Mouse (Mus musculus) liver, postnatal 0 days (tissue): Measurements from ENCODE around the gene Klrc1. TPM values are rescaled to one million over a fixed set of nuclear protein-coding genes. Genes with fewer than 3 reads are reported as not detected.
"Not testable (repeated sequence)": the region's sequence is repeated elsewhere in the genome, so short reads cannot be mapped to it uniquely, and the experiment has no call there.

Source experiments
- ATAC-seq: fragments of 200-750 bp; cut with Nextera tagmentation; 2 replicates; pipeline ENCODE4 v1.8.0; 2017; ENCODE audit warnings: mild to moderate bottlenecking, moderate library complexity
- DNase-seq: peaks from one replicate; pipeline ENCODE4 v3.0.0-alpha.2; 2016
- H3K27ac ChIP-seq: fragments of 300-500 bp; sonication (generic); 2 replicates; pipeline ENCODE4 v1.5.1; 2014; ENCODE audit warnings: antibody characterized with exemption, moderate library complexity, mild to moderate bottlenecking, low read depth
- H3K27me3 ChIP-seq: fragments of 300-500 bp; sonication (generic); 2 replicates; pipeline ENCODE4 v1.6.1; 2014; ENCODE audit warnings: low read length, control low read depth, mixed read lengths; ENCODE audit not compliant: insufficient read depth
- H3K36me3 ChIP-seq: fragments of 300-500 bp; sonication (generic); replicated peaks from 2 replicates; pipeline ENCODE4 v1.6.1; 2014; ENCODE audit warnings: mild to moderate bottlenecking, control low read depth, low read length, moderate library complexity, mixed read lengths; ENCODE audit not compliant: insufficient read depth
- H3K4me1 ChIP-seq: fragments of 300-500 bp; sonication (generic); 2 replicates; pipeline ENCODE4 v1.6.1; 2014; ENCODE audit warnings: antibody characterized with exemption, mild to moderate bottlenecking, control low read depth; ENCODE audit not compliant: insufficient read depth
- H3K4me2 ChIP-seq: fragments of 300-500 bp; sonication (generic); 2 replicates; pipeline ENCODE4 v1.6.1; 2014; ENCODE audit warnings: low read depth, mild to moderate bottlenecking, low read length, moderate library complexity, mixed read lengths
- H3K4me3 ChIP-seq: fragments of 300-500 bp; sonication (generic); 2 replicates; pipeline ENCODE4 v1.5.1; 2014; ENCODE audit warnings: low read depth, low read length
- H3K9ac ChIP-seq: fragments of 300-500 bp; sonication (generic); replicated peaks from 2 replicates; pipeline ENCODE4 v1.6.1; 2014; ENCODE audit warnings: mild to moderate bottlenecking, moderate library complexity
- H3K9me3 ChIP-seq: fragments of 300-500 bp; sonication (generic); 2 replicates; pipeline ENCODE4 v1.6.1; 2016; ENCODE audit warnings: mild to moderate bottlenecking, control low read depth, low read length, mixed read lengths
- CTCF ChIP-seq: sonication (generic); IDR thresholded peaks from 2 replicates; pipeline ENCODE4 v1.5.1; 2016; ENCODE audit warnings: antibody characterized with exemption, low read depth
- EP300 ChIP-seq: IDR thresholded peaks from 2 replicates; pipeline ENCODE4 v1.6.1; 2016; ENCODE audit warnings: antibody characterized with exemption, low read depth, mild to moderate bottlenecking
- WGBS: fragments of 180-500 bp; shearing (Covaris S2); extraction: QIAGEN DNeasy Blood & Tissue Kit; methylation state at CpG from one replicate; pipeline ENCODE4 v1.1.7; 2014; ENCODE audit not compliant: insufficient replicate concordance; 5-methylcytosine and 5-hydroxymethylcytosine counted together
- microRNA-seq: library from miRNA; unstranded; fragments of <30 nt; microRNA quantifications from one replicate; pipeline ENCODE4, GENCODE M21; 2016
- polyA plus RNA-seq: library from polyadenylated mRNA; unstranded; fragments of >200 nt; fragmentation: Nextera tagmentation; extraction: Ambion mirVana; gene quantifications from 2 replicates; pipeline ENCODE4 v1.2.1, GENCODE M21; 2015

Gene Klrc1
- polyA plus RNA-seq, 1 experiment from 2014 or later, result 1.8 TPM

- DNase-seq (no peak), ATAC-seq (no peak)
- 39% methylated on average over 1 of the region's 1 CpGs for WGBS
- Histone ChIP-seq H3K4me1 (no peaks in the 10 kb centered on the region), H3K27ac (no peak overlapping the region), H3K4me3 (no peak overlapping the region), H3K36me3 (no peaks in the 10 kb centered on the region), H3K4me2 (no peak overlapping the region), H3K27me3 (no peaks in the 10 kb centered on the region), H3K9me3 (no peaks in the 10 kb centered on the region), H3K9ac (no peak overlapping the region)
- TF ChIP-seq EP300, result no peak
Observed at GRCm38 (mm10) chr6:129680379-129680778, 1.6 kb upstream of the Klrc1 start.

GRCm38 (mm10) chr6:129661301-129661700, 17.5 kb downstream of the Klrc1 start:
- not testable (repeated sequence) for ATAC-seq

GRCm38 (mm10) chr6:129660589-129660988, 18.2 kb downstream of the Klrc1 start, which contains the start of gene Klrc2:
TSS of gene Klrc2 (minus strand) at chr6:129660689.
- not testable (repeated sequence) for H3K9me3 ChIP-seq, ATAC-seq, H3K4me2 ChIP-seq, H3K4me3 ChIP-seq, DNase-seq, H3K4me1 ChIP-seq, H3K27me3 ChIP-seq, H3K9ac ChIP-seq, H3K36me3 ChIP-seq, H3K27ac ChIP-seq
- 67% methylated on average over 4 of the region's 4 CpGs for WGBS

More at GRCm38 (mm10) chr6:129661301-129661700, 17.5 kb downstream of the Klrc1 start:
- not testable (repeated sequence) for H3K4me2 ChIP-seq, H3K9ac ChIP-seq, H3K4me1 ChIP-seq, H3K9me3 ChIP-seq, H3K4me3 ChIP-seq, H3K27ac ChIP-seq, DNase-seq, H3K36me3 ChIP-seq, H3K27me3 ChIP-seq
- WGBS, result no CpG with 5 or more reads among the region's 3 CpGs

- H3K9me3 ChIP-seq, H3K9ac ChIP-seq, ATAC-seq, H3K36me3 ChIP-seq, H3K4me3 ChIP-seq, DNase-seq, H3K4me2 ChIP-seq, H3K4me1 ChIP-seq, H3K27me3 ChIP-seq, H3K27ac ChIP-seq: not testable (repeated sequence)
- WGBS, result no CpG with 5 or more reads among the region's 3 CpGs
Observed at GRCm38 (mm10) chr6:129644054-129644453, 34.7 kb downstream of the Klrc1 start.

GRCm38 (mm10) chr6:129643237-129643636, 35.5 kb downstream of the Klrc1 start, which contains the start of gene Klrc3:
TSS of gene Klrc3 (minus strand) at chr6:129643337.
- H3K27me3 ChIP-seq, ATAC-seq: not testable (repeated sequence)

GRCm38 (mm10) chr6:129631046-129631445, 47.7 kb downstream of the Klrc1 start:
- H3K9me3 ChIP-seq, H3K36me3 ChIP-seq, H3K9ac ChIP-seq, H3K4me2 ChIP-seq, DNase-seq, H3K27me3 ChIP-seq, H3K4me1 ChIP-seq, ATAC-seq, H3K4me3 ChIP-seq, H3K27ac ChIP-seq: not testable (repeated sequence)
- 66% methylated on average over 2 of the region's 2 CpGs for WGBS

More at GRCm38 (mm10) chr6:129643237-129643636, 35.5 kb downstream of the Klrc1 start, which contains the start of gene Klrc3:
- H3K36me3 ChIP-seq, H3K9ac ChIP-seq, H3K4me2 ChIP-seq, H3K27ac ChIP-seq, H3K9me3 ChIP-seq, DNase-seq, H3K4me1 ChIP-seq, H3K4me3 ChIP-seq: not testable (repeated sequence)
- 74% methylated on average over 3 of the region's 3 CpGs for WGBS

- Histone ChIP-seq H3K27me3 (no peaks in the 10 kb centered on the region), H3K36me3 (no peaks in the 10 kb centered on the region), H3K9me3 (no peaks in the 10 kb centered on the region), H3K4me1 (no peaks in the 10 kb centered on the region), H3K4me2 (no peak within 1 kb of the TSS), H3K4me3 (no peak within 1 kb of the TSS), H3K27ac (no peak within 1 kb of the TSS), H3K9ac (no peak within 1 kb of the TSS)
- ATAC-seq, result no peak
- DNase-seq, result no peak
- TF ChIP-seq EP300 (no peak), CTCF (no peak)
- 58% methylated on average over 4 of the region's 4 CpGs for WGBS
Observed at GRCm38 (mm10) chr6:129623735-129624134, 55.0 kb downstream of the Klrc1 start, which contains the start of gene Klrk1. TSS of gene Klrk1 (minus strand) at chr6:129623864.

Small RNA genes within 50 kb of the gene (microRNA-seq; reads per million reads assigned to microRNA genes)
- not detected for gene Mir680-1

Other genes starting within 250 kb of the Klrc1 start
- gene Clec1a, start 227.0 kb downstream of the Klrc1 start, polyA plus RNA-seq, result 0.65 and 1.0 TPM in 2 replicates
- 0.56 and 0.70 TPM in 2 replicates for gene Olr1, start 171.8 kb downstream of the Klrc1 start, polyA plus RNA-seq
- gene Tmem52b, start 166.4 kb downstream of the Klrc1 start, polyA plus RNA-seq, result not detected in 2 replicates
- gene Gabarapl1, start 145.8 kb downstream of the Klrc1 start, polyA plus RNA-seq, result 37.3 and 38.5 TPM in 2 replicates
- 0.45 and 0.60 TPM in 2 replicates for gene Klre1, start 101.1 kb downstream of the Klrc1 start, polyA plus RNA-seq
- 2.1 and 2.7 TPM in 2 replicates for gene Klrd1, start 87.2 kb downstream of the Klrc1 start, polyA plus RNA-seq
- 2.3 and 2.5 TPM in 2 replicates for gene Klrk1, start 55.1 kb downstream of the Klrc1 start, polyA plus RNA-seq
- not detected in 2 replicates for gene Klrc3, start 35.6 kb downstream of the Klrc1 start, polyA plus RNA-seq
- gene Klrc2, start 18.3 kb downstream of the Klrc1 start, polyA plus RNA-seq, result 0.14 and 0.27 TPM in 2 replicates
- gene Klri1, start 38.2 kb upstream of the Klrc1 start, polyA plus RNA-seq, result not detected in 2 replicates
- gene Klri2, start 61.5 kb upstream of the Klrc1 start, polyA plus RNA-seq, result 0.07 and 0.13 TPM in 2 replicates
- not detected in 2 replicates for gene Gm156, start 105.3 kb upstream of the Klrc1 start, polyA plus RNA-seq
- gene Gm17631, start 183.7 kb upstream of the Klrc1 start, polyA plus RNA-seq, result not detected in 2 replicates
- gene Klra17, start 197.7 kb upstream of the Klrc1 start, polyA plus RNA-seq, result 0.39 and 0.41 TPM in 2 replicates
- gene Klra5, start 238.7 kb upstream of the Klrc1 start, polyA plus RNA-seq, result 1.3 and 2.1 TPM in 2 replicates